Mouse (Mus musculus) stomach, postnatal 0 days (tissue): ENCODE measurements at regions not wholly inside any gene's neighbourhood (a gene's known extent, or its start where the extent isn't known, plus 50 kb on each side); places are given as distances from the start of the nearest gene placed in this dataset.

Source experiments
- CTCF ChIP-seq: IDR thresholded peaks from 2 replicates; pipeline ENCODE4 v1.5.1; 2016; ENCODE audit warnings: antibody characterized with exemption, low read depth, mild to moderate bottlenecking, moderate library complexity
- EP300 ChIP-seq: optimal IDR thresholded peaks from 2 replicates; pipeline ENCODE3; 2016; ENCODE audit warnings: antibody characterized with exemption

GRCm38 (mm10) chr8:112072205-112072604 lies 57.4 kb upstream of the Gm6793 start:
- no peak for TF ChIP-seq CTCF
- TF ChIP-seq EP300: no peak
